Mouse (Mus musculus) brain, embryonic 18.5 days (tissue): ENCODE measurements around the gene Prss53.
"Not testable (repeated sequence)": the region's sequence is repeated elsewhere in the genome, so short reads cannot be mapped to it uniquely, and the experiment has no call there.

Experiments
- DNase-seq: peaks from one replicate; pipeline ENCODE4 v3.0.0-alpha.2; 2012; ENCODE audit warnings: low read depth, low spot score

Prss53 gene

GRCm38 (mm10) chr7:127875627-127876001, 15.2 kb downstream of the Prss53 start:
- DNase-seq = peak; percentile 93

- no peak for DNase-seq
These were observed 15.8 kb downstream of the Prss53 start for GRCm38 (mm10) chr7:127874812-127875626.

GRCm38 (mm10) chr7:127870136-127870821, 20.5 kb downstream of the Prss53 start:
- no peak for DNase-seq

GRCm38 (mm10) chr7:127869149-127869810, 21.5 kb downstream of the Prss53 start:
- DNase-seq = no peak

- no peak for DNase-seq
These were observed 23.1 kb downstream of the Prss53 start for GRCm38 (mm10) chr7:127867641-127868040.

GRCm38 (mm10) chr7:127866434-127866833, 24.3 kb downstream of the Prss53 start:
- DNase-seq = no peak

GRCm38 (mm10) chr7:127858258-127858657, 32.5 kb downstream of the Prss53 start:
- DNase-seq = no peak

GRCm38 (mm10) chr7:127850906-127851305, 39.9 kb downstream of the Prss53 start:
- DNase-seq = no peak

- no peak for DNase-seq
These were observed 40.5 kb downstream of the Prss53 start for GRCm38 (mm10) chr7:127849973-127850875.

- DNase-seq = peak; percentile 20
These were observed 48.6 kb downstream of the Prss53 start for GRCm38 (mm10) chr7:127842001-127842718.

GRCm38 (mm10) chr7:127841340-127842000, 49.3 kb downstream of the Prss53 start:
- DNase-seq = peak; percentile 94

GRCm38 (mm10) chr7:127840886-127841285, 49.9 kb downstream of the Prss53 start:
- no peak for DNase-seq

GRCm38 (mm10) chr7:127840031-127840430, 50.7 kb downstream of the Prss53 start:
- not testable (repeated sequence) for DNase-seq

GRCm38 (mm10) chr7:127837878-127838277, 52.9 kb downstream of the Prss53 start:
- DNase-seq = not testable (repeated sequence)

GRCm38 (mm10) chr7:127837473-127837872, 53.3 kb downstream of the Prss53 start:
- no peak for DNase-seq
